Mouse (Mus musculus) urinary bladder, postnatal 36 days (tissue): ENCODE results near the gene Ccdc106.

Source experiments
- DNase-seq, 2 experiments: peaks; one replicate each; pipeline ENCODE4 v3.0.0; 2022; ENCODE audit warnings: low spot score in 2 of 2, mixed read lengths in 1 of 2

Gene Ccdc106

DNA sequence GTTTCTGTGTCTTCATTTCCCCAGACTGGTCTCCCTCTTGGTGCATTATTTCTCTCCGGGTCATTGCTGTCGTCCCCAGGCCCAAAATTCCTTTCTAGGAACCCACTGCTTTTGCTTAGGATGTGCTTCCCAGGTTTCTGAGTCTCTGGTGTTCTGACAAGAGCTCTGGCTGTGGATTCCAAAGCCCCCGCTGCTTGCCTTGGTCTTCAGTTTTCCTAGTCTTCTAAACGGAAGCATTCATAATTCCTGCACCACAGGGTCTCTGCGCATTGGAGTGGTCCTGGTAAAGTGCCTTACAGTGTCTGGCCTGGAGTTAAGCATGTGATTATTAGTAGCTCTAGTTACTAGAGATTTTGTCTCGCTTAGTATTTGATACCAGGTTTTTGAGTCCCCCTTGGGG, 60.5 kb downstream of the Ccdc106 start:
- no peak for DNase-seq

DNA sequence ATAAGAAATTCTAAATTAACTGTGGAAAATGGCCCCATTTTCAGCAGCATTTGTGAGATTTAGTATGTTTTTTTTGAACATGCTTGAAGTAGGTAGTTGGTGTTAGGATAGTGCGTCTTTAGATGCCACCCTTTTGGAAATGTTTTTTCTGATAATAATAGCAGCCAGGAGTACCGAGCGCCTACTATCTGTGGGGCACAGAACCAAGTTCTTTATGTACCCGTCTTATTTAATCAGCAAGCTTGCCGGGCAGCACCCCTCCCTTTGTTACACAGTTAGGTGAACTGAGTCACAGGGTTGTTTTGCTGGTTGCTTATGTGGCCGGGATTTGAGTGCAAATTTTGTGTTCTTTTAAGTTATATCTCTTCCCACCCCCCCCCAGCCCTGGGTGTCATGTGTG, 60.9 kb downstream of the Ccdc106 start:
- no peak for DNase-seq

DNA sequence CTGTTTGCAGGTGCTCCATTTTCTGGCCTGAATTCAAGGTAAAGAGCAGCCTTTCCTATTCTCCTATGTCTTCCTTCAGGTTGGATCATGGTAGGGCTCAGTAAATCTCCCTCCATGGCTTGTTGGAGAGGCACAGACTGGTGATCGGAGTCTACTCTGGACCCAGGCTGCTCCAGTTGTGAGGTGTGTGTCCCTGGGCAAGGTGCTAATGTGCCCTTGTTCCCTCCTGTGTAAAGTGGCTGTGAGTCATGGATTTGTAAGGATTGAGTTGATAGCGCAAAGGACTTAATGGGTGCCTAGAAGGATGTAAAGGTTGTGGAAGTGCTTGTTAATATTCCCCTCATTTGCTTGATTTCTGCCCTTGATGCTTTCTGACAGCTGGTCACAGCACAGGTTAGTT, 61.6 kb downstream of the Ccdc106 start:
- DNase-seq, result no peak

DNA sequence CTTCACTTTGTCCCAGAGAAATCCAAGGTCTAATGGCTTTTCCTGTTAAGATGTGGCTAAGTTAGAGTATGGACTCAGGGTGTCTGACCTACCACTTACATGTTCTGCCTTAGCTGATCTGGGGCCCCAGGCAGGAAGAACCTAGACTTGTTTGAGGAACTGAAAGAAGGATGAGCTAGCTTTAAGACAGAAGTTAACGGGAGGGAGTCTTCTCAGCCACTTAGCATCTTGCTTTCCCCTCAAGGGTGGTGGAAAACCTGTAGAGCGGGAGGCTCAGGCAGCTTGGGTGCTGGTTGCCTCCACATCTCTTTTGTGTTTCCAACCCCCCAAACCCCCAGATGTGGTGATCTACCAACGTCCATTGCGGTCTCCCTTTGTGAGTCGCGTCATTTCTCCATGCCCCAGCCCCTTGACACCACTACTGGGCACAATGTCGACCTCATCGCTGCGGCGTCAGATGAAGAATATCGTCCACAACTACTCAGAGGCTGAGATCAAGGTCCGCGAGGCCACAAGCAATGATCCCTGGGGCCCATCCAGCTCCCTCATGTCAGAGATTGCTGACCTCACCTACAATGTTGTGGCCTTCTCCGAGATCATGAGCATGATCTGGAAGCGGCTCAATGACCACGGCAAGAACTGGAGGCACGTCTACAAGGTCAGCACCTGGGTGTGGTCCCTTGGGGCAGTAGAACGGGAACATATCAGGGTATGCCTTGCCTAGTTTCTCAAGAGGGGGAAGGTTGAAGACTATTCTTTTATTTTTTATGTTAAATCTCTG, 63.2 kb downstream of the Ccdc106 start:
- DNase-seq, result no peak

DNA sequence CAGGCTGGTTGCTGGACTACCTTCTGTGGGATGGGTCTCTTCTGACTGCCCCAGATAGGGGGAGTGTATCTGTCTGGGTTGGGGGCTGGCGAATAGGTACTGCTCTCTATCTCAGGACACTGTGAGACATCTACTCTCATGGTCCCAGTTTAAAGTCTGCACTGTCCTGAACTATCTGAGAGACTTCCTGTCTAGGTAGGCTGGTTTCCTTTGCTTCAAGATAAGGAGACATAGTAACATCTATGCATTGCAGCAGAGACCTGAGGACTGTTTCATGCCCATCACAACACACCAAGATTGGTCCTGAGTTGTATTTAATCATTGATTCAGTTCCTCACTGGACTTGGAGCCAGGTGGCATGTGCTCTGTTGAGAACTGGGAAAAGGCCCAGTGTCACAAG, 65.2 kb downstream of the Ccdc106 start:
- no peak for DNase-seq

DNA sequence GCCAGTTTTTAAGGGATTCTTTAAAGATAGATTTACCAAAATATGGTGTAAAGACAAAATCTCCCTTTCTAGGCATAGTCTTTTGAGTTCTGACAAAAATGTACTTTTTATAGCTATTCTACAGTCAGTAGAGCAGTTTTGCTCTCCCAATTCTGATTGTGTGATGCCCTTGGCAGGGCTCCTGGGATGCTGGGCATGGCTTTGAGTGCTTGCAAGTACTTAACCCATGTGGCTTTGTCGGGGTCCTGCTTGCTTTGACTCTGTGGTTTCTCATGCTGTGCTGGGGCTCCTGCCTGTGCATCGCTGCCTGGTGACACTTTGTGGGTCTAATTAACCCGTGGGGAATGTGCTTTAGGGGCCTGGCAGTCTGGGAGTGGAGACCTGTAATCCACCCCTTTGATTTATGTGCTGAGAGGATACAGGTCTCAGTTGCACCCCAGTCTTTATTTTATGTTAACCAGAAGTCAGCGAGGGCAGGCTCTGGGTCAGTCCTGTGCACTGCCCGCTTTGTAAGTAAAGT, 66.6 kb downstream of the Ccdc106 start:
- DNase-seq, result no peak

DNA sequence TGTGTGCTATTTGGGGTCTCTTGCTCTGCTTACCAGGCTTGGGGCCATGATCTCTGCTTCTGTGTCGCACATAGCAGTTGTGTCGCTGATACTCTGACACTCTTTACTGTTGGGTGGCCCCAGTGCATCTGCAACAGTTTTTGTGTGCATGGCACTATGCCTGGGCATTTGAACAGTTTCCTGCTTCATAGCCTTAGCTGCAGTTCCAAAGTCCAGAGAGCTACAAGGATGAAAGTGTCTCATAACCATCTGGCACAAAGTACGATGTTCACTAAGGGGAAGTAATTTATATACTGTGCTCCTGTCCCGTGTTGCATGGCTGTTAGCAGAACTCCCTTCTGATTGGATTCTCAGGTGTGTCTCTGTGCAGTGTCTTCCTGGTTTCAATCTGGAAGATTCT, 67.5 kb downstream of the Ccdc106 start:
- no peak for DNase-seq

DNA sequence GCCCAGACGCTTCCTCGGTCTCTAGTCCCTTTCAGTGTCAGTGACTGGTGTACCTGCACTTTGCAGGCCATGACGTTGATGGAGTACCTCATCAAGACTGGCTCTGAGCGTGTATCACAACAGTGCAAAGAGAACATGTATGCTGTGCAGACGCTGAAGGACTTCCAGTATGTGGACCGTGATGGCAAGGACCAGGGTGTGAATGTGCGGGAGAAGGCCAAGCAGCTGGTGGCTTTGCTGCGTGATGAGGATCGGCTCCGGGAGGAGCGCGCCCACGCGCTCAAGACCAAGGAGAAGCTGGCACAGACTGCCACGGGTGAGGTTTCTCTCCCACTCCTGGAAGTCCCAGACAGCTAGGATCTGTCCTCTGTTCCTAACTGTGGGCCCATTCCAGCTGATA, 69.5 kb downstream of the Ccdc106 start:
- DNase-seq, result no peak

DNA sequence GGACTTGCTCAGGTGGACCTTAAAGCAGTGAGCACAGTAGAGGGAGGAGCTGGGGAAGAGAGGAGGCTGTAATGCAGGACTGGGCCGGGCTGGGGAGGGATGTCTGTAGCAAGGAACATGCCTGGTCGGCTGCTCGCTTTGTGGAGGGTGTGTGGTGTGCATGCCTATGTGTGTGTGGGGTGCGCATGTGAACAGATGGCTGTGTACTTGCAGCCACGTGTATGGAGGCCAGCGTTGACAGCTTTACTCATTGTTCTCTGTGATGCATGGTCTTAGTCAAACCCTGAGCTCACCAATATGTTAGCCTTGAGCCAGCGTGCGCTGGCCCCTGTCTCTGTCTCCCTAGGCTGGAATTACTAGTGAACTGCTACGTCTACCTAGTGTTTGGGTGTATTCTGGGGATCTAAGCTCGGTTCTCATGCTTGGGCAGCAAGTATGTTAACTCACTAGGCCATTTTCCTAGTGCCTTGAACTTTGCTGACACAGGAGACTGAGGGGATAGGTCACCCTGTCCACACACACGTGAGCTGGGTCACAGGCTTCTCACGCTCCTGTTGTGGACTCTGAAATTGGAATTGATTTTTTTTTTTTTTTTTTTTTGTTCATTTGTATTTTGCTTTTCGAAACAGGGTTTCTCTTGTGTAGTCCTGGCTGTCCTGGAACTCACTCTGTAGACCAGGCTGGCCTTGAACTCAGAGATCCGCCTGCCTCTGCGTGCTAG, 70.8 kb downstream of the Ccdc106 start:
- no peak for DNase-seq

DNA sequence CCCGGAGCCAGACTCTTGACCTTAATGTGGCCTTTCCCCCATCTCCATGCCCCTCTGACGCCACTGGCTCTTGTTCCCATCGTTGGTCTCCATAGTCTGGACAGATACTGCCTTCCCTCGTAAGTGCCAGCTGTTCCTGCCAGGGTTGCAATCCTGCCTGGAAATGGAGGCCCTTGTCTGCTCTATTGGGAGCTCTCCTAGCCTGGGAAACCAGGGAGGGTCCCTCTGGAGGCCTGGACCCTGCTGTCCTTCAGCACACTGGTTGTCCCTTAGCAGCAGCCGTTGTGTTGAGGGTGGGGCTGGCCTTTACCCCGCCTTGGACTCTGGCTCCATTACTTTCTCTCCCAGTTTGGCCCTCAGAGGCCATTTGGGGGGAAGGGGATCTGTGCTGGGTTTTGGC, 72.0 kb downstream of the Ccdc106 start:
- DNase-seq, result no peak

DNA sequence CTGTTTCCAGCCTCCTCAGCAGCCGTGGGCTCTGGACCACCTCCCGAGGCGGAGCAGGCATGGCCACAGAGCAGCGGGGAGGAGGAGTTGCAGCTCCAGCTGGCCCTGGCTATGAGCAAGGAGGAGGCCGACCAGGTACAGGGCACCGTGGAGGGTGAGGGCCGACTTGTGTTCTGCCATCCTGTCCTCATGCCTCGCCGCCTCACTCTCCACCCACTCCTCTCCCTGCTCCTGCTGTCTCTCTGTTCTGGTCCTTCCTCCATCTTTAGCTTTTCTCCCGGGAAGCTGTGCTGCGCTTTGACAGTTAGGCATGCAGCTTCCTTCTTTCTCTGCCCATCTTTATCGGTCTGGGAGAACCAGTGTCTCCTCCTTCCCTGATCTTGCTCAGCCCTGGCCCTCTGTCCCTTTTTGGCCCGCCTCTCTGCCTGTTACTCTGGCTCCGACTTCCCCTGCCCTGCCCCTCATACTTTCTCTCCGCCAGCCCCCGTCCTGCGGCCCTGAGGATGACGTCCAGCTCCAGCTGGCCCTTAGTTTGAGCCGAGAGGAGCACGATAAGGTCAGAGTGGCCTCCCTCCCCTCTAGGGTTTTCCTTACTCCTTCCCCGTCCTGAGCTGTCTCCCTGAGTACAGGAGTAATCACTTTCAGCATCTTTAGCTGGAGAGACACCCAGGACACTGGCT, 72.6 kb downstream of the Ccdc106 start:
- DNase-seq, result no peak

DNA sequence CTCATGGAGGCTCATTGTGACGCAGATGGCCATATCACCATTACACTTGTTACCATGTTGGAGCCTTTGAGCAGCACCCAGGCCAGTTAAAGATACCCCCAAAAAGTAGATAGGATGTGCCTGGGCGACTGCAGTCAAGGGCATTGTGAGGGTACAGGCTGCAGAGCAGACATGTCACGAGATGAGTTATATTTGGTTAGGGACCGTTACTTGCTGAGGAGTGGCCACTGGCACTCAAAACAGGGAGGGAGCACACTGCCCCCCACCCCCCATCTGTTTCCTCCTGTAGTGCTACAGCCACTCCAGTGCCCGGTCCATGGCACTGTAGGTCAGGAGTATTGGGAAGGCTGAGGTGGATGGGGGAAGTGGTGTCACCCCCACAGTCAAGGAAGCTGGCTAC, 78.4 kb downstream of the Ccdc106 start:
- DNase-seq, result no peak

DNA sequence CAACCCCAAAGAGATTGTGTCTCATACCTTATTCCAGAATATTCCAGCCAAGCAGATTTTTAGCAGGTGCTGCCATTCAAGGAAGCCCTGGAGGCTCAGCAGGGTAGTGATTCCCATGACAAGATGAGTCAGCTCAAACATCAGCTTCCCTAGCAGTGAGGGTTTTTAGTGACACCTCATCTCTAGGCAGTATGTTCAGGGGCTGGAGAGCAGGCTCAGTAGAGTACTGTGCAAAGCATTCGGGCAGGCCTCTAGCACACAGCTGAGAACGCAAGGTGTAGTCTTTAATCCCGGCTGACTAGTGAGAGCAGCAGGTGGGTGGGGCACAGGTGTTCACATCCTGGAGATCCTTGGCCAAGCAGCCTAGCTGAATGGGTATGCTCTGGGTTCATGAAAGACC, 79.4 kb downstream of the Ccdc106 start:
- no peak for DNase-seq

DNA sequence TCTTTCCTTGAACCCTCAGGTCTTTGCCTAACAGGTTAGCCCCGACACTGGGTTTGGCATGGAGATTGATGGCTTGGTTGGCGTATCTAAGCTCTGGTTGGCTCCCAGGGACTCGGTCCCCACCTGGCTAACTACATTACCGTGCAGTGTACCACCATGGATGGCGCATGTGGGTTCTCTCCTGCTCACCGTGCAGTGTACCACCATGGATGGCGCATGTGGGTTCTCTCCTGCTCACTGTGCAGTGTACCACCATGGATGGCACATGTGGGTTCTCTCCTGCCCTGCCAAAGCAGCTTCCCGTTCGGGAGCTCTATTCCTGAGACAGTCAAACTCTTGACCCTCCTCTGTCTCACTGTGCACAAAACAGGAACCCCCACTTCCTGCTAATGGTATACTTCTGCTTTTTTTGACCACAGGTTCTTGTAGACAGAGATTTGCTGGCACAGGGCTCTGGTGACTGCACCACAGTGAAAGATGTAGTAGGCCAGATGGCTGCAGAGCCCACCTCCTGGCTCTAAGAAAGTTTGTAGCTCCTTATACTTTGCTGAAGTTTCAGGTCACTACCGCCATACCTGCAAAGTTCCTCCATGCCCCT, 80.8 kb downstream of the Ccdc106 start:
- no peak for DNase-seq

DNA sequence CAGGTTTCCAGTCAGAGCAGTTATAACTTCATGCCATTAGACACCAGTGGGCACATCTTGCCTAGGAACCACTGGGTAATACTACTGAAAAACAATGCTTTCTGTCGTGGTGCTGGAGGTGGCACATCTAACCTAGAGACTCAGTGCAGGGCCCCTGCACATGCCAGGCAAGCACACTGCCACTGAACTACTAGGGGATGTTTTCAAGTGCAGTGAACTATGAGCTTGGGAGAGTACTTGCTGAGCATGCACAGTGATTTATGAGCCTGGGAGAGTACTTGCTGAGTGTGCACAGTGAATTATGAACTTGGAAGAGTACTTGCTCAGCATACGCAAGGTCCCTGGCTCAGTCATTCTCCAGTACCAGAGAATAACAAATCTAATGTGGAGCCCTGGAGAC, 82.2 kb downstream of the Ccdc106 start:
- no peak for DNase-seq

DNA sequence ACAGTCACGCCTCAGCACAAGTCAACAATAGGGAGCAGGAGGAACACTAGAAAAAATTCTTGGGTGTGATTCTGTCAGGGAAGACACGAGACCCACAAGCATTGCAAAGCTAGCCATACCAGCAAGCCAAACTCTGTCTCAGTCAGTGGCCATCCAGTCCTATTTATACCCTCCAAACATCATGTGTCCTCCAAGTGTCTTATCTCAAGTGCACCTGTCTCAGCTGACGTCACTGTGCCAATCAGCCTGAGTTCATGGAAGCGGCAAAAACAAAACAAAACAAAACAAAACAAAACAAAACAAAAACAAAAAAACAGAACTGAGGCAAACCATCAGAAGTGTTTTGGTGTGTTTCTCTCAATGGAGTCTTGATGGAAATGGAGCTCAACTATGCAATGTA, 87.9 kb downstream of the Ccdc106 start:
- no peak for DNase-seq

DNA sequence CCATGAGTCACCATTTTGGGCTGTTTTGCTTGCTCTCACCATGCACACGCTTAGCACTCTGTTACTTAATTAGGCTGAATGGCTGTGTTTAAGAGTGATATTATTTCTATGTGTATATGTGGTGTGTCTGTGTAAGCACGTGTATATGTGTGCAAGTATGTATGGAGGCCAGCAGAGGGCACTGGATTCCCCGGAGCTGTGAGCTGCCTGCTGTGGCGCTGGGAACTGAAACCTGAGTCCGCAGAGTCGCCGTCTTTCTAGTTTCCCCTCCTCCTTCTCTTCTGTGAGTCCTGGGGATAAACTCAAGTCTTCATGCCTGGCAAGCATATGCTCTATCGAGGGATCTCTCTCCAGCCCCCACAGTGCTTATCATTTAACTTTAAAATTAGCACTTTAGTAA, 88.9 kb downstream of the Ccdc106 start:
- DNase-seq, result no peak
